Mouse (Mus musculus) E14TG2a.4 (cell line): ENCODE data around the gene Cdh23.

ENCODE experiments used
- CTCF ChIP-seq: conservative IDR thresholded peaks from 2 replicates; pipeline ENCODE4 v1.5.1; 2014; ENCODE audit warnings: low read length
- NANOG ChIP-seq: IDR thresholded peaks from 2 replicates; pipeline ENCODE4 v1.6.1; 2014; ENCODE audit warnings: borderline replicate concordance, low read length, mixed read lengths

DNA sequence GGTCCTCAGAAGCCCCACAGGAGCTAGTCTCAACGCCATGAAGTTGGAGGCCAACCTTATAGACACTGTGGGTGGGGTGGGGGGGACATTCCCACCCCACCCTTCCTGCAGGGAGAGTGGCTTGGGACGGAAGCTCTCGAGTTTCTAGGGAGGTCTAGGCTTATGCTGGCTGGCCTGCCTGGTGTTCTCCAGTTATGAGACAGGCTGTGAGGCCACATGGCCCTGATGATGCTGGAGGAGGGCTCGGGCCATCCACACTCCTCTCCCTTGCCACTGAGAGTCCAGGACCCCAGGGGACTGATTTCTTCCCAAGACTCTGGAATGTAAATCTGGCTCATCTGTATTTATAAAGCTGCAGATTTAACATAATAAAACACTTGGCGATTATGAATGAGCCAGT is 31.0 kb upstream of the Cdh23 start:
- TF ChIP-seq CTCF (no peak), NANOG (no peak)
